Mouse (Mus musculus) cerebellum, adult (tissue): ENCODE measurements around the gene Idh3a.

ENCODE experiments used
- ATAC-seq: cut with Nextera tagmentation; 2 replicates; pipeline ENCODE4 v1.9.2; 2017; ENCODE audit warnings: mild to moderate bottlenecking, moderate library complexity, mixed read lengths; ENCODE audit not compliant: insufficient number of reproducible peaks, low FRiP score, low TSS enrichment

Gene Idh3a

GRCm38 (mm10) chr9:54586199-54587061 lies at the start of gene Idh3a:
Gene Idh3a (plus strand): TSS chr9:54586334.
- peak; percentile 91 for ATAC-seq

GRCm38 (mm10) chr9:54537030-54537429 lies 49.1 kb upstream of the Idh3a start:
- ATAC-seq: no peak

GRCm38 (mm10) chr9:54537480-54537879 lies 48.7 kb upstream of the Idh3a start:
- ATAC-seq: no peak

- ATAC-seq: no peak
Observed at GRCm38 (mm10) chr9:54538244-54538643, 47.9 kb upstream of the Idh3a start.

- ATAC-seq: no peak
Observed at GRCm38 (mm10) chr9:54538684-54539083, 47.5 kb upstream of the Idh3a start, which contains the start of gene Sh2d7. Gene Sh2d7 (plus strand): TSS chr9:54538984.

- no peak for ATAC-seq
Observed at GRCm38 (mm10) chr9:54540801-54541200, 45.3 kb upstream of the Idh3a start.

- no peak for ATAC-seq
Observed at GRCm38 (mm10) chr9:54544212-54544953, 41.8 kb upstream of the Idh3a start.

- ATAC-seq: no peak
Observed at GRCm38 (mm10) chr9:54544954-54545315, 41.2 kb upstream of the Idh3a start.

GRCm38 (mm10) chr9:54547536-54547935 lies 38.6 kb upstream of the Idh3a start:
- ATAC-seq: 0 out of 2 replicates have a peak, but pooled peaks have one; percentile 39

- no peak for ATAC-seq
Observed at GRCm38 (mm10) chr9:54549433-54549832, 36.7 kb upstream of the Idh3a start.

- ATAC-seq: peak; percentile 62; the same call in 1 of the 2 replicates
Observed at GRCm38 (mm10) chr9:54552409-54552808, 33.7 kb upstream of the Idh3a start.

- no peak for ATAC-seq
Observed at GRCm38 (mm10) chr9:54555044-54555443, 31.1 kb upstream of the Idh3a start.

GRCm38 (mm10) chr9:54558731-54559130 lies 27.4 kb upstream of the Idh3a start:
- ATAC-seq: no peak

GRCm38 (mm10) chr9:54559771-54560471 lies 26.2 kb upstream of the Idh3a start, which contains the start of gene Cib2:
Gene Cib2 (minus strand): TSS chr9:54560218.
- peak; percentile 92 for ATAC-seq

GRCm38 (mm10) chr9:54560831-54561601 lies 25.1 kb upstream of the Idh3a start:
- ATAC-seq: no peak

- ATAC-seq: no peak
Observed at GRCm38 (mm10) chr9:54566958-54567357, 19.2 kb upstream of the Idh3a start.

- no peak for ATAC-seq
Observed at GRCm38 (mm10) chr9:54568732-54569131, 17.4 kb upstream of the Idh3a start.

- no peak for ATAC-seq
Observed at GRCm38 (mm10) chr9:54571130-54571839, 14.8 kb upstream of the Idh3a start.

- no peak for ATAC-seq
Observed at GRCm38 (mm10) chr9:54583712-54584111, 2.4 kb upstream of the Idh3a start.
